Mouse (Mus musculus) kidney, postnatal 36 days (tissue): ENCODE measurements at regions not wholly inside any gene's neighbourhood (a gene's known extent, or its start where the extent isn't known, plus 50 kb on each side); places are given as distances from the start of the nearest gene placed in this dataset.
"Not testable (repeated sequence)": the region's sequence is repeated elsewhere in the genome, so short reads cannot be mapped to it uniquely, and the experiment has no call there.

Experiments used
- DNase-seq, 2 experiments: peaks; one replicate each; pipeline ENCODE4 v3.0.0; 2021 to 2022; ENCODE audit warnings: mixed read lengths in 2 of 2

DNA sequence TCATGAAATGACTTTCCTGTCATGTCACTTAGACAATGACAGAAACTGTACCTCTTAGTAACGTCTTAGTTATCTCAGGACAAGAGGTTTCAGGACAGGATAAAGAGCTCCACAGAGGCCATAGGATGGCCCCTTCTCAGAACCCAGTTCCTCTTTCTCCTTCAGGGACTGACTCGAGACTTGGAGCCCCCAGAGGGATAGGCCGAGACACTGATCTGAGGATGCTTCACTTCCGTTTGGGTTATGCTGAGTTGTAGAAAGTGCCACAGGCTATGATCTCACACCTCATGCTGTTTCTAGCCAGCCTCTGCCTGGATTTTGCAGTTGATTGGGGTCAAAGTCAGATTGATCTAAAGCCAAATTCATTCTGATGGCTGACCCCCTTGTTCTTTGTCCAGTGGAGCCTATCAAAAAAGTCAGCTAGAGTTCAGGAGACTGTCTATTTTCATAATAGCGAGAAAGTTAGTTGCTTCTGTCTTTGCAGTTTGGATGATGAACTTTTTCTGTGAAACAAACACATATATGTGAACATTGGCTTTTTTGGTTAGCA is 70.7 kb downstream of the Sult3a2 start:
- peak in 1 of 2 experiments; percentile 10 for DNase-seq

DNA sequence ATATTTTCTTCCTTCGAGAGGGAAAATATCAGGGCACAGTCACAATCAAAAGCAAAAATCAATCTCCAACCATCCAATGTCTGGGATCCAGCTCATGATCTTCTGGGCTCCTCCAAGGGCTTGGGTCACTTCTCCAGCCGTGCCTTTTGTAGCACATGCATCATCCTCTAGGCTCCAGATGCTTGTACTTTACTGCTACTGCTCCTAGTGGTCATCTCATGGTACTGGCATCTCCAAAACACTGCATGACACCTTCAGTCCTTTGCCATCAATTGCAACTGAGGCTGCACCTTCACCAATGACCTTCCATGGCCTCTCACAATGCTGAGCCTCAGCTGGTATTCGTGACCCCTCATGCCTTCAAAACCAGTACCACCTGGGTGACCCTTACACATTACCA is 77.8 kb downstream of the Sult3a2 start:
- not testable (repeated sequence) for DNase-seq

DNA sequence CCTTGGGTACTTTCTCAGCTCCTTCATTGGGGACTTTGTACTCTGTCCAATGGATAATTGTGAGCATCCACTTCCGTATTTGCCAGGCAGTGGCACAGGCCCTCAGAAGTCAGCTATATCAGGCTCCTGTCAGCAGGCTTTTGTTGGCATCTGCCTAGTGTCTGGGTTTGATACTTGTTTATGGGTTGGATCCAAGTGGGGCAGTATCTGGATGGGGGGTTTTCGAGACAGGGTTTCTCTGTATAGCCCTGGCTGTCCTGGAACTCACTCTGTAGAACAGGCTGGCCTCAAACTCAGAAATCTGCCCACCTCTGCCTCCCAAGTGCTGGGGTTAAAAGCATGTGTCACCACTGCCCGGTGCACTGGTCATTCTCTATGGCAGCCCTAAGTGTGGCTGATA is 79.7 kb upstream of the Clvs2 start:
- DNase-seq, result not testable (repeated sequence)

DNA sequence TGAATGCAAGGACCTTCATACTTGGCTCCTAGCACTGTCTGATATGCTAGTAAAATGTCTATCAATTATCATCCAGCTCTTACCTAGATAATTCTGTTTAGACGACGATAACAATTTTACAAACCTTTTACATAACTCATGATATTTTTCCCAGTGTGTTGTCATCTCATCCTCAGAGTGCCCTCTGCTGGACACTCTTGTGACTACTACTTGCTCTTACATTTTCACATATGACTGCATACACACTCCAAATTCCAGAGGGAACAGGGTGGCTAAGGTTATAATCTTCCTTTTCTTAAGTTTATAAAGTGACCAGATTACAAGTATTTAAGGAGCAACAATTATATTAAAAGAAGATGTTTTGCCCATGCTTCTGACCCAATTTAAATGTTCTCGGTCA is 78.9 kb upstream of the Clvs2 start:
- peak; percentile 45 to 80 for DNase-seq
